Mouse (Mus musculus): ENCODE results near the gene Omp.

DNA sequence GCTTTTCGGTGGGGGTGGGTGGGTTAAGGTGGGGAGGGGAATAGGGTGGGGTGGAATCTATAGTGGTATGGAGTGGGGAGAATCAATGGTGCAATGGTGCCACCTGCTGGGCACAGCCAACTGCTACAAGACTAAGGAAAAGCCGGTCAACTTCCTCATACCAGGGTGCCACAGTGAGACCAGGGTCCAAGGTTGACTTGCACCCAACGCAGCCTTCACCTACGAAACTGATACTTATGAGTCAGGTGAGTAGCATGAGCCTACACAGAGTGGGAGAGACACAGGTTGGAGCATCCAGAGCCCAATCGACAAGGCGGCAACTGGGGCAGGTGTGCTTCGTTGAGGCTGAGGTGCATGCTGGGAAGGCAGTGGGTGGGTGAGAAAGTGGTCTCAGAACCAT is 25.0 kb downstream of the Omp start:
- TF ChIP-seq CTCF (conservative IDR thresholded peaks at IDR 0.05; ENCODE audit: low read length) (peak; percentile 41), NANOG (IDR thresholded peaks at IDR 0.05; ENCODE audit: borderline replicate concordance, low read length) (no peak)
